Mouse (Mus musculus): ENCODE measurements at regions not wholly inside any gene's neighbourhood (a gene's known extent, or its start where the extent isn't known, plus 50 kb on each side); places are given as distances from the start of the nearest gene placed in this dataset.
A peak's percentile ranks its signal among the peaks of the same experiment; 100 is the strongest.
"Not testable (repeated sequence)": the region's sequence is repeated elsewhere in the genome, so short reads cannot be mapped to it uniquely, and the experiment has no call there.

- H3K4me3 ChIP-seq (replicated peaks): no peak overlapping the region
- WGBS: 87% methylated on average over 3 of the region's 3 CpGs
- ATAC-seq: no peak
These were observed 491.2 kb upstream of the Hsf2 start for GRCm38 (mm10) chr10:56994969-56995368.

DNA sequence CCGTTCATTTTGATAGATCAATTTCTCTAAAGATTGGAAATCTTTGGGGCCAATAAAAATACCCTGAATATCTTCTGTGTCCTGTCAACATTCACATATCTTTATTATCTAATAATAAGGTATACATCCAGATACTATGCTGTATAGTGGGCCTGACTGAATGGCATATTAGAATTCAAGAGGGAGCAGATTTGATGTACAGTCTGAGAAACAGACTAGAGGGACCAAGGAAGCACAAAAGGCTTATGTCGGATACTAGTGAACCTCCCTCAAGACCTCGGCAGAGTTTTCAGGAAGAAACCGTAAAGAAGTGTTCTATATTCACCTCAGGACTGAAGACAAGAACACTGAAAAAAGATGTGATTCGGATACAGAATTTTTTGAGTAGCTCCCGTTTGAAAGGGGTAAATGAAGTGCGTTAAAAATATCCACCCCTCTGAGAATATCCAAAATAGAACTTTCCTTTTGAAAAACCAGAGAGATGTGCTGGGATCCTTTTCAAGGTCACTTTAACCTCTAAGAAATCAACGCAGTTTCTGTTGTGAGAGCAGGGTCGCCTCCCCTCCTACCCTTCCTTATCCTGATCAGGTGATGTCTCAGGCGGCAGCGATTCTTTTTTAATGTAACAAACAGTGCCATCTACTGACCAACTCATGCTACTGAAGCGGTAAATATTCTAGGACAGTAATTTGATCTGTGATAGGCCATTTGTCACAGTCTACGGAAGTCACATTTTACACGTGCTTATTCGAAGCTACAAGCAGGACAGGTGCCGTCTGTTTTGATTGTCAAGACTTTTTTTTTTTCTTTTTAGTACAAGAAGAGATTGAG lies 485.1 kb upstream of the Hsf2 start:
- H3K4me2 ChIP-seq (replicated peaks): 0 out of 2 replicates have a peak overlapping the region, but pooled peaks have one; percentile 8
- ATAC-seq: peak; percentile 67
- H3K36me3 ChIP-seq: no peaks in the 10 kb centered on the region
- H3K9ac ChIP-seq: no peak overlapping the region
- no peaks in the 10 kb centered on the region for H3K27me3 ChIP-seq (replicated peaks)
- WGBS: 30% methylated on average over 16 of the region's 16 CpGs
- no peaks in the 10 kb centered on the region for H3K9me3 ChIP-seq
- H3K27ac ChIP-seq: no peak overlapping the region
- H3K4me1 ChIP-seq (replicated peaks): no peaks in the 10 kb centered on the region
- H3K4me3 ChIP-seq (replicated peaks): no peak overlapping the region

More at GRCm38 (mm10) chr10:56994969-56995368, 491.2 kb upstream of the Hsf2 start:
- Histone ChIP-seq H3K9me3 (no peaks in the 10 kb centered on the region), H3K27ac (no peak overlapping the region), H3K9ac (no peak overlapping the region), H3K4me1 (replicated peaks) (no peaks in the 10 kb centered on the region), H3K36me3 (no peaks in the 10 kb centered on the region), H3K27me3 (replicated peaks) (no peaks in the 10 kb centered on the region), H3K4me2 (replicated peaks) (no peak overlapping the region)

DNA sequence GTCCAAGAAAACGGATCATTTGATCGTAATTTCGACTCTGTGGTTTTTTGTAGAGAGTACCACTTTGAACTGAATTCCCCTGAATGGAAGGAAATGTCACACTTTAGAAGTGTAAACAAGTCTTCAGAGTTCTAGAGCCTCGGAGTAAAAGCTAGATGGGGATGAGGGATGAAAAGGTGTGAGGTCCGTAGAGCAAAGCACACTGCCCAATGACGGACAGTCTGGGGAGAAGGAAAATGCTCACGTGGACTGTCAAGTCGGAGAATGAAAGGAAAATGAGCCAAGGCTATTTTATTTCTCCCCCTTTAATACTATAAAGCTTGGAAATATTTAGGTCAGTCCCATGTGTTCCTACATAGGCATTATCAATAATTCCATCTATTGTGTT lies 484.5 kb upstream of the Hsf2 start:
- Histone ChIP-seq H3K27ac (no peak overlapping the region), H3K36me3 (no peaks in the 10 kb centered on the region), H3K27me3 (replicated peaks) (no peaks in the 10 kb centered on the region), H3K4me1 (replicated peaks) (no peaks in the 10 kb centered on the region), H3K4me2 (replicated peaks) (0 out of 2 replicates have a peak overlapping the region, but pooled peaks have one; percentile 8), H3K4me3 (replicated peaks) (no peak overlapping the region), H3K9ac (no peak overlapping the region), H3K9me3 (no peaks in the 10 kb centered on the region)
- WGBS: 64% methylated on average over 8 of the region's 8 CpGs
- ATAC-seq: no peak

DNA sequence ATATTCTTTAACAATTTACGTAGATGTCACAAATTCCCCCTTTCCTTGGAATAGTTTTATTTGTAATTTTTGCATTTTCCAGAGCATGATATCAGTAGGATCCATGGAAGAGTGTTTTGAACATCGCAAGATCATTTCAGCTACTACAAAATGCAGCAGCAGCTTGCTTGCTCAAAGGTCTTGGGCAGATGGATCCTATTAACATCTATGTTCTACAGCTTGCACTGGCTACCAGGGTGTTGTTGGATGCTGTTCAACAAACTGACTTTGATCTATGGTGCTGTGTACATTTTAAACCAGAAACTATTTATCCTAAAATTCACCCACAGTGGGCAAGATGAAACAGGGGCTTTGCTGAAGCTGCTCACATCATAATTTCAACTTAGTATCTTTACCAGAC lies 448.5 kb upstream of the Hsf2 start:
- Histone ChIP-seq H3K27me3 (replicated peaks) (no peaks in the 10 kb centered on the region), H3K4me2 (replicated peaks) (no peak overlapping the region), H3K9ac (no peak overlapping the region), H3K36me3 (no peaks in the 10 kb centered on the region), H3K4me1 (replicated peaks) (no peaks in the 10 kb centered on the region), H3K9me3 (no peaks in the 10 kb centered on the region), H3K4me3 (replicated peaks) (no peak overlapping the region), H3K27ac (no peak overlapping the region)
- ATAC-seq: no peak
- WGBS: 52% methylated on average over 2 of the region's 2 CpGs

DNA sequence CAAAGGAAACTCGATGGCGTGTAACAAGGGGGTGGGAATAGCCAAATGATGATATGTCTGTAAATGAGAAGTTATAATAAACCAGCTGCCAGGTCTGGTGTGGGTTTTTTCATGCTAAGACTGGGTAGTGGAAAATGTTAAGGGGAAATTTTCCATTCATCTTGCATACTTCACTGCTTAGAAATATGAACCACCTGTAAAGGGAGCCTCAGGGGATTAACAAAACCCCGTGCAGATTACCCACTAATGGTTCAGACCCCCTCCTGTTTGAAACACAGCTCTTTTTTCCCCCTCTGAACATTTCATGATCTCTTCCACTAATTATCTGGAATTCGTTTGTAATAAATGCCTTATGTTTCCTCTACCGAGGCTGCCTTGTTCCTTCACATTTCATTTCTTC lies 446.0 kb upstream of the Hsf2 start:
- Histone ChIP-seq H3K4me2 (replicated peaks) (0 out of 2 replicates have a peak overlapping the region, but pooled peaks have one; percentile 9), H3K4me3 (replicated peaks) (no peak overlapping the region), H3K9ac (no peak overlapping the region), H3K36me3 (no peaks in the 10 kb centered on the region), H3K27ac (no peak overlapping the region), H3K27me3 (replicated peaks) (no peaks in the 10 kb centered on the region), H3K9me3 (no peaks in the 10 kb centered on the region), H3K4me1 (replicated peaks) (no peaks in the 10 kb centered on the region)
- no peak for ATAC-seq
- WGBS: 41% methylated on average over 5 of the region's 5 CpGs

DNA sequence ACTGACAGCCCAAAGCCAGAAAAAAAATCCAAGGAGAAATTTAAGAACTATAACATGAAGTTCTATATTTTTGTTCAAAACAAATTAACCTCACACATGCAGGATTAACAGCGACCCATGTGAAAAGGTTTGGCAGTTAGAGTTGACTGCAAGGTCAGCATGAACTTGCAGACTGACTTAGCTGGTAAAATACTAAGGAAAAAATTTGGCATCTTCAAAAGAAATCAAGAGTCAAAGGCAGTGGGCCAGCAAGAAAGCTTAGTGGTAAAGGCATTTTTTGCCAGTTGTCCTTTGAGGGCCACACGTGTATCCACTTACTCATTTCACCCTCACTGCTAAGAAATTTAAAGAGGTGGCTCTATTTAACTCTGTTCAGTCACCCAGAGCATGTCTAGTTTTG lies 440.2 kb upstream of the Hsf2 start:
- Histone ChIP-seq H3K9ac (no peak overlapping the region), H3K9me3 (no peaks in the 10 kb centered on the region)
- ATAC-seq: no peak

GRCm38 (mm10) chr10:57046891-57047290 lies 439.3 kb upstream of the Hsf2 start:
- ATAC-seq: no peak
- WGBS: 57% methylated on average over 2 of the region's 2 CpGs

More for the DNA sequence above, 440.2 kb upstream of the Hsf2 start:
- 82% methylated on average over 2 of the region's 2 CpGs for WGBS
- Histone ChIP-seq H3K4me3 (replicated peaks) (no peak overlapping the region), H3K4me1 (replicated peaks) (no peaks in the 10 kb centered on the region), H3K27me3 (replicated peaks) (no peaks in the 10 kb centered on the region), H3K4me2 (replicated peaks) (no peak overlapping the region), H3K27ac (no peak overlapping the region), H3K36me3 (no peaks in the 10 kb centered on the region)

DNA sequence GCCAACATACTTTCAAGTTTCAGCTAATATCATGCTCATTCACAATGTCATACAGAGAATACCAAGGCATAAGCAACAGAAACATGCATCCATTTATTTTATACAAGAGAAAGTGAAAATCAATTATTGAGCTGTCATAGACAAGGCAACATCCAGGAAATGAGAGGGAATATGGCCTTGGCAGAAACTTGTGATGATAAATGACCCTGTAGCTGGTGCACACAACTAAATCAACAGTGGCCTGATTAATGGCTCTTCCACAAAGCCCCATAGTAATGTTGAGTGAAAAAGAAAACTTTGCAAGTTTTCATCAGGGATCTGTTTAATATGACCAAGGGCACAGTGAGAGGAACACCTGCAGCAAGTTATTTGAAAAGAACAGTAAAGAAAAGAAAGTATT lies 438.5 kb upstream of the Hsf2 start:
- peak; percentile 28; the same call in 1 of the 2 replicates for ATAC-seq
- Histone ChIP-seq H3K36me3 (no peaks in the 10 kb centered on the region), H3K9ac (no peak overlapping the region), H3K4me2 (replicated peaks) (no peak overlapping the region), H3K4me1 (replicated peaks) (no peaks in the 10 kb centered on the region), H3K27me3 (replicated peaks) (no peaks in the 10 kb centered on the region), H3K9me3 (no peaks in the 10 kb centered on the region), H3K27ac (no peak overlapping the region), H3K4me3 (replicated peaks) (no peak overlapping the region)

More at GRCm38 (mm10) chr10:57046891-57047290, 439.3 kb upstream of the Hsf2 start:
- Histone ChIP-seq H3K9me3 (no peaks in the 10 kb centered on the region), H3K27ac (no peak overlapping the region), H3K4me1 (replicated peaks) (no peaks in the 10 kb centered on the region), H3K4me2 (replicated peaks) (no peak overlapping the region), H3K27me3 (replicated peaks) (no peaks in the 10 kb centered on the region), H3K36me3 (no peaks in the 10 kb centered on the region), H3K9ac (no peak overlapping the region), H3K4me3 (replicated peaks) (no peak overlapping the region)

DNA sequence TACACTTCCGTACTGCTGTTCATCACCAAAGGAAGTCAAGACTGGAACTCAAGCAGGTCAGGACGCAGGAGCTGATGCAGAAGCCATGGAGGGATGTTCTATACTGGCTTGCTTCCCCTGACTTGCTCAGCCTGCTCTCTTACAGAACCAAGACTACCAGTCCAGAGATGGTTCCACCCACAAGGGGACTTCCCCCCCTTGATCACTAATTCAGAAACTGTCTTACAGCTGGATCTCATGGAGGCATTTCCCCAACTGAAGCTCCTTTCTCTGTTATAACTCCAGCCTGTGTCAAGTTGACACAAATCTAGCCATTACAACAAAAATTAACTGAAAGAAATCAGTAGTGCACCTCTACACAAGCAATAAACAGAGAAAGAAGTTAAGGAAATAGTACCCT lies 432.8 kb upstream of the Hsf2 start:
- H3K9ac ChIP-seq; H3K27me3 ChIP-seq (replicated peaks); H3K4me3 ChIP-seq (replicated peaks); H3K27ac ChIP-seq; ATAC-seq; H3K4me2 ChIP-seq (replicated peaks); H3K4me1 ChIP-seq (replicated peaks); H3K36me3 ChIP-seq; H3K9me3 ChIP-seq: not testable (repeated sequence)
- 86% methylated on average over 2 of the region's 2 CpGs for WGBS

- Histone ChIP-seq H3K4me1 (replicated peaks) (no peaks in the 10 kb centered on the region), H3K27ac (no peak overlapping the region), H3K36me3 (no peaks in the 10 kb centered on the region), H3K4me3 (replicated peaks) (no peak overlapping the region), H3K9ac (no peak overlapping the region), H3K4me2 (replicated peaks) (no peak overlapping the region), H3K27me3 (replicated peaks) (no peaks in the 10 kb centered on the region), H3K9me3 (no peaks in the 10 kb centered on the region)
- ATAC-seq: no peak
- WGBS: 59% methylated on average over 2 of the region's 2 CpGs
These were observed 396.1 kb upstream of the Hsf2 start for GRCm38 (mm10) chr10:57090131-57090530.

GRCm38 (mm10) chr10:57095920-57096319 lies 390.3 kb upstream of the Hsf2 start:
- Histone ChIP-seq H3K27ac (no peak overlapping the region), H3K4me3 (replicated peaks) (no peak overlapping the region), H3K9me3 (no peaks in the 10 kb centered on the region), H3K4me1 (replicated peaks) (no peaks in the 10 kb centered on the region), H3K9ac (no peak overlapping the region), H3K27me3 (replicated peaks) (no peaks in the 10 kb centered on the region), H3K4me2 (replicated peaks) (no peak overlapping the region), H3K36me3 (no peaks in the 10 kb centered on the region)
- WGBS: 74% methylated on average over 3 of the region's 3 CpGs
- ATAC-seq: no peak

GRCm38 (mm10) chr10:57113359-57113758 lies 372.8 kb upstream of the Hsf2 start:
- Histone ChIP-seq H3K9ac (no peak overlapping the region), H3K36me3 (no peaks in the 10 kb centered on the region), H3K4me2 (replicated peaks) (no peak overlapping the region), H3K27ac (no peak overlapping the region), H3K27me3 (replicated peaks) (no peaks in the 10 kb centered on the region), H3K9me3 (no peaks in the 10 kb centered on the region), H3K4me1 (replicated peaks) (no peaks in the 10 kb centered on the region), H3K4me3 (replicated peaks) (no peak overlapping the region)
- 90% methylated on average over 2 of the region's 2 CpGs for WGBS
- ATAC-seq: no peak

DNA sequence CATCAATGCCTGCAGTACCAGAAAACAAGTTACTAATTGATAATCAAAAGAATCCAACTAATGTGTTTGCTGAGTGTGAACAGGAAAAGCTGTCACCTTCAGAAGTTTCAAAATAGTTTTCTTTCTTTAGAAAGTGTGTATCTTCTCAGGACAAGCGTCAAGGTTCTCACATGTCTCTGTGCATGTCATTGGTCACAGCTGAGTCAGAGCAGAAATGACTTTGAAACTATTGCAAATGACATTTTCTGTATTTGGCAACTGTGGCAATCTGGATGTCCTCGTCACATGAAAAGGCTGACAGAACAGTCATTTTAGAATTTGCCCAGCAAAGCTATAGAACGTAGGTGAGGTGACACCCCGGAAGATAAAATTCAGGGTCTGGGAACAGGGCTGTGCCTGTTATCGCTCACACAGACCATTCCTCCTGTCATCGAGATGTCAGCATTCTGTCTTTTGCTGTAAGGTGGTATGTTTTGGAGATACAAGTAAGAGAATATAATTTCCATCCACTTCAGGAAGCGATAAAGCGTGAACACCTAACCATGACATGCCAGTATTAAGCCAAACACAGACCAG lies 371.4 kb upstream of the Hsf2 start:
- H3K27me3 ChIP-seq (replicated peaks): no peaks in the 10 kb centered on the region
- WGBS: 88% methylated on average over 8 of the region's 8 CpGs
- no peak for ATAC-seq
- no peak overlapping the region for H3K4me3 ChIP-seq (replicated peaks)
- H3K9me3 ChIP-seq: no peaks in the 10 kb centered on the region
- H3K9ac ChIP-seq: no peak overlapping the region
- no peak overlapping the region for H3K27ac ChIP-seq
- no peak overlapping the region for H3K4me2 ChIP-seq (replicated peaks)
- H3K36me3 ChIP-seq: no peaks in the 10 kb centered on the region
- H3K4me1 ChIP-seq (replicated peaks): no peaks in the 10 kb centered on the region
